Mouse (Mus musculus): Measurements from ENCODE around the gene Zbtb38.

The Zbtb38 gene

DNA sequence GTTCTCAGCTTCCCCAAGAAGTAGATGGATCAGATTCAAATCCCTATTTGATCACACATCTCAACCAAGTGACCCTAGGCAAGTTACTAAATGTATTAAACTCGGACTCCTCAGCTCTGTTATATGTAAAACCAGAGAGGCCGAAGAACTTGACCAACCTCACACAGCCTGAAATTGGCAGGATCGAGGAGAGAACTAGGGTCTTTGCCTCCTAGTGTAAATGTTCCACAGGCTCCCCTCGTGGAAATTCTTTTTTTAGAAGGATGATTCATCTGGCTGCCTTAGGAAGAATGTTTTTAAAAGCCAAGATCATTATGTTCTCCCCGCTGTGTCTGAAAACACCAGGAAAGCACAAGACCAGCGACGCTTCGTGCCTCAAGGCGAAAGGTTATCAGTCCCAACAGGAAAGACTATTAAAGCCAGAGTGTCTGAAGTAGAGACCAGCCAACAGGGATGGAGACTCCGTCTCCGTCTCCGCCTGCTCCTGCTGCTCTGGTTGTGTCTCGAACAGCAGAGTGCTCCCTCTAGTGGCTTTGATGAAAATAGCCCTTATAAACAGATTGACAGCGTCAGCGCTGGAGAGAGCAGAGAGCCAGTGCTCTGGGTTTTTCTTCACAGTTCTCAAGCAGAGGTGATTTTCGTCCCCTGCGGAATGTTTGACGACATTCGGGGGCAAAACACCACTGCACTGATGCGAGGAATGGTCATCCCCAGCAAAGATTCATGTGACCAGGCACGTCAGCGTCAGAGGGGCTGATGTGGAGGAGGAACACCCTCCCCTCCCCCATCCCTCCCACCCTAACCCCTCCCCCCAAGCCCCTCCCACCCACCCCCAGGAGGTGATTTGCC, 6.3 kb upstream of the Zbtb38 start:
- DNase-seq, result peak; percentile 92

DNA sequence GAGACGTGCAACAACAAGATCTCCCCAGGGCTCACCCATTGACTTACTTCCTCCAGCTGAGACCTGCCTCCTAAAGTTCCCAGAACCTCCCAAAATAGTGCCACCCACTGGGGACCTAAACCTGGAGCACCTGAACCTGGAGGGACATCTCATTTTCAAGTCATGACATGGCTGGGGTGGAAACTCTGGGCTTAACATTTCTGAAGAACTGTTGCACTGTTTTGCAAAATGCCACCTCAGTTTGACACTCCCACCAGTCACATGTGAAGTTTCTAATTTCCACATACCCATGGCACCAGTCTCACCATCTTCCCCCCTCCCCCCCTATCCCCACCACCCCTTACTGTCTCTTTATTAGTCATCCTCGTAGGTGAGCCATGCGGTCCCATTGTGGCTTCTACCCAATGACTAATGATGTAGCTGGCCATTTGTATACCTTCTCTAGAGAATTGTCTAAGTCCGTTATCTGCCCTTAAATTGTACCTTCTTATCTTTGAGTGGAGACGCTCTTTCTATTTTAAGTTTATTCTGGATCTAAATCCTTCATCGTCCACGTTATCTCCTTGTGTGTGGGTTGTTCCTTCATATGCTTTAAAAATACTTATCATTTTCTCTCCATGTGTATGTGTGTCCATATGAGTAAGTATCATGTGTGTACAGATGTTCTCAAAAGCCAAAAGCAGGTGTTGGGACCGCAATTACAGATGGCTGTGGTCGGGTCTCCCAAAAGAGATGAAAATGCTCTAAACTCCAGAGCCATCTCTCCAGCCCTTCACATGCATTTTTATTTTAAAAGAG, 4.2 kb upstream of the Zbtb38 start:
- DNase-seq, result no peak

DNA sequence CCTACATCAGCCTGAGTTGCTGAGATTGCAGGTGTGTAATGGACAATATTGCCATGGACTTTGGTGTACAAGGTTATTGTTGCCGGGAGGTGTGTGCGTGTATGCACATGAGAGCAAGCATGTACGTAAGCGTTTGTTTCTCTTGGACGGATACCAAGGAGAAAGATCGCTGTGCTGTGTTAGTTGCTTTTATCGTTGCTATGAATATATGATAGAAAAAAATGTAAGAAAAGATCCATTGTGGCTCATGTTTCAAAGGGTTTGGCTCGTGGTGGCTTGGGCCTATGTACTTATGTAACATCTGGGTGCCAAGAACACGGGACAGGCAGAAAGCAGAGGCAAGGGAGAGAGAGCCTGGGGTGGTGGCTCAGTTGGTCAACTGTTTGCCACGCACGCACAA, 3.1 kb upstream of the Zbtb38 start:
- no peak for DNase-seq

DNA sequence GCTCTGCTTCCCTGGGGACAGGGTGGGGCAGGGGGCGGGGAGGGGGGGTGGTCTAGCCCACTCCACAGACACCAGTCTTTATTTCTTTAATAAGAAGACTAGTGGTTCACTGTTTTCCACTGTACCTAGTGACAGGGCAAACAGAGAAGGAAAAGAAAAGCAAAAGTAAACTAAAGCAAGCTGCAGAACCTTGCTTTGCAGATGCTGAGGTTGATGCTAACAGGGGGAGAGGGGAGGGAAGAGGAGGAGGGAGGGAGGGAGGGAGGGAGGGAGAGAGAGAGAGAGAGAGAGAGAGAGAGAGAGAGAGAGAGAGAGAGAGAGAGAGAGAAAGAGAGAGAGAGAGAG, 2.0 kb upstream of the Zbtb38 start:
- DNase-seq, result no peak

DNA sequence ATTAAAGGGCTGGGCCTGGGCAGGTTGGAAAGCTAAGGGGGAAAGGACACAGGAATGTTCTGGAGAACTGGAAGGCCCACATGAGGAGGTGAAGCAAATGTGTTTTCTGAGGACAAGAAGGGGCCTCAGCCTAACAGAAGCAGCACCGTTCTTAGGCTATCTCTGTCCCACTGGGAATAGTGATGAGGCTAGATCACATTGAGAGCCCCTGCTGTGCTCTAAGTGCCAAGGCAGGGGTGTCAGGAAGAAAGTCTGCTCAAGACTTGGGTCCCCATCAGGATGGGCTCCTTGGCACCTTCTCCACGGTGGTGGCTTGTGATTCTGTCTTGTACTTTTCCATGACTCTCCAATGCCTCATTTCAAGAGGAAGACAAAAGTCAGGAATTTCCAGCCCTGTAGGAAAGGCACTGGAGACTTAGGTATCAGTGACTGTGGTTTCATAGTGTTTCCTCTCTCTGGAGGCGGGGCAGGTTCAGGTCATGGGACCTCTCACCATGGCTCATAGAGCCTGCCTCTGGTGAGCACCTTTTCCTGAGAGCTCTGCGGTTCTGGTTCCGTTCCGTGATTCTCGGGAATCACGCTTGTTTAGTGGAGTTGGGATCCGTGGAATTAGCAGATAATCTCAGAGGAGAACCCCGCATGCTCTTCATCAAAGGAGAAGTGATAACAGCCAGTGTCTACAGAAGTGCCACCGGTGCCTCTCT, 1.4 kb upstream of the Zbtb38 start:
- no peak for DNase-seq

DNA sequence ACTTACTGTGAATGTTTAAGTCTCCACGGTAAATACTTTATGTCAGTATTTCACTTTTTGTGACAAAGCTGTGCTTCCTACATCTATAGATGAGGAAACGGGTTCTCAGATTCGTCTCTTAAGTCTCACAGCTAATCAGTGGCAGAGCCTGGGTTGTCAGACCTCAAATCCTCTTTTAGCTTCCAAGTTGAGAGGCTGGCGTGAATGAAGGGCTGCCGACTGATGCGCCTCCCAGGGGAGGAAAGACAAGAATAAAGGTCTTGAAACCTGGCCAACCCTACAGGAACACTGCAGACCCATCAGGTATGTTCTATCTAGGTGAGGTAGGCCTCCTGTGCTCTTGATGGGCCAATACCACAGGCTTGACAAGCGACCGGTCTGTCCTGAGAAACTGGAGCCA, 761 bp upstream of the Zbtb38 start:
- DNase-seq, result no peak

DNA sequence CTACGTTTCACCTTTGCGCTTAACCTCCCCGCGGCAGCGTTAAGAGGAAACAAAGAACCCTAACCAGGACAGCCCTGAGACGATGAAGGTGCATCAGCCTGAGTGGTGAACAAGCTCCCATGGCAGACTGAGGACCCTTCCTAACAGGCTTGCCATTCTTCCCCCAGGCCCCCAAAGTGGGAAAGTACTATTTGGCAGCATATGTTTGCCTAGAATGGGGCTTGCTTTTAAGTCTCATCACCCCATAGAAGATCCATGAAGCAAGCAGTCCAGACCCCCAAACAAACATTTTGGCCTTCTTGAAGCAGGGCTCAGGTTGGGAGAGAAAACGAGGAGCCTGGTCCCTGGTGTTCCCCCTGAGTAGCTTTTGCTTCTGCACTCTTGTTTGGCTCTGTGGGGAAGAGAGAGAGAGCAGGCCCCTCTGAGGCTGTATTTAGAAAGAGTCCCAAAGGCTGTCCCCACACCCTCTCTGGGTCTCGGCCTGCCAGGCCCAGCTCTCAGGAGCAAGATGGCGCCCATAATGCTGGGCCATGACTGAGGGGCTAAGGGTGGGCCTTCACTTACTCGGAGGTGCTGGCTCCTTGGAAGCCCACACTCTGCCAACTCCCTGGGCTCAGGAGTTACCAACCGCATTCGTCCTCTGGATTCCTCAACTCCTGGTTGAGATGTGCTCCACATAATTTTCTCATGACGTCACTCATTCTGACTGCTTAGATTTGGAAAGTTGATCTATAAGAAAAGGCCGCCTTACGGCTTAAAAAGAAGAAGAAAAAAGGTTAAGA, 619 bp downstream of the Zbtb38 start:
- no peak for DNase-seq

DNA sequence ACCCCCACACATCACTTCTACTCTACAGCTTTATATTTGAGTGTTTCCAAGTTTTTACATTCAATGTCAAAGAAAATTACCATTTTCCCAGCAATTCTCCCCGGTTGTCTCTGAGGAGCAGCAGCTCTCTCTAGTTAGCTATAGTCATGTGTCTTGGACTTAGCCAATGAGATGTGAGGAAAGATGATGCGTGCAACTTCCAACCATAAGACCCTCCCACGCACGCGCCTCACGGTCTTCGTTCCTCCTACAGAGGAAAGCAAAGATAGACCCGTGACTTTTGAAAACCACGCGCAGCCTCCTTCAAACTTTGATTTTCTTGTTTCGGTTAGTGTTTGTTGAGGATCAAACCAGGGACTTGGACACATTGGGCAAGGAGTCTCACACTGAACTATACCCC, 2.0 kb downstream of the Zbtb38 start:
- DNase-seq, result no peak

DNA sequence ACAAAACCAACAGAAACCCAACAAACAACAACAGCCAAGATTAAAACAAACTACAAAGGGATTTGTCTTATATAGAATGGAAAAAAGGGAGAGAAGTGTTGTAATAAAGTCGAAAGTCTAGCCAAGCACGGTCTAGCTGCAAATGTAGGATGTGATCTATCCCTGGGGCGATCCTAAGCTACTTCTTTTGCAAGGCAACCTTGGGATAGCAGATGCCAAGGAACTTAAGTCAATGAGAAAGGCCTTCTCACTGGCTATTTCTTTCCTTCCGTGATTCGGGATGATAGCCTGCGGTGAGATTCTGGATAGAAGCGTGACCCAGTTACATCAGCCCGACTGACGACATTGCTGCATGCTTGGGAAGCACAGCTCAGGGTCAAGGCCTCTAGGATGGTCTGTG, 6.1 kb downstream of the Zbtb38 start:
- no peak for DNase-seq

DNA sequence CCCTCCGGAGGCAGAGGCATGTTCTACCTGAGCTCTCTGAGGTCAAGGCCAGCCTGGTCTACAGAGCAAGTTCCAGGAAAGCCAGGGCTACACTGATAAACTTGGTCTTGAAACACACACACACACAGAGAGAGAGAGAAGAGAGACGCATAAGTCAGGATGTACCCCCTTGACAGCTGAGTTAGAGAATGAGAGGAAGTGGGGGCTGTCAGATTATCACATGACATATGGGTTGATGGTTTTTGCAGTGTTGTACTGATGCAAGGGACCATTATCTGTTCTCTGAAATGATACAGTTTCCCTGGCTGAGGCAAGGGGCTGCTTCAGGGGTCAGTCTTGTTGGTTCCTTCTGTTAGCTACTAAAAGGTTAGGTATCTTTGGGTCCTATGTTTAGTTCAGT, 7.7 kb downstream of the Zbtb38 start:
- DNase-seq, result no peak

DNA sequence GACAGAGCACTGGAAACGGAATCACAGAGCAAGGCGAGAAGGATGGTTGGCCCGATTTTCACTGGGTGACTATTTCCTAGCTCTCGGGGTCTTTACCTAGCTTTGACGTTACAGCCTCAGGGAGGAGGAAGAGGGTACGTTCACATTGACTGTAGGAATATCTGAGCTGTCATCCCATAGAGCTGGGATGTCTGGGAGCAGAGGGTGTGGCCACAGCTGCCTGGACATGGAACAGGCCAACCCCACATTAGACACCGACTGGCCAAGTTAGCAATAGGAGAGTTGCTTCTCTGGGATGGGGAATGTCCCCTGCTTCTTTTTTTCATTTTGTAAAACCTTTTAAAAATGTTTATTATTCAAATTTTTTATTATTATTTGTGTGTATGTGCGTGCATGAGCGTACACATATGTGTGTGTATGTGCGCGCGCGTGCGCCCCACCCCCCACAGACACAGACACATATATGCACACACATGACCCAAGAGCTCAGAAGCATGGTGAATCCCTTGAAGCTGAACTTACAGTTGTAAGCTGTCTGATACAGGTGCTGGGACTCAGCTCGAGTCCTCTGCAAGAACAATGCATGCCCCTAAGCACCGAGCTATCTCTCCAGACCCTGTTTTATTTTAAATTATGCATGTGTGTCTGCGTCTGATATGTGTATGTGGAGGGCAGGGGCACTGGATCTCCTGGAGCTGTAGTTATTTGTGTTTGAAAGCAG, 11.1 kb downstream of the Zbtb38 start:
- no peak for DNase-seq

DNA sequence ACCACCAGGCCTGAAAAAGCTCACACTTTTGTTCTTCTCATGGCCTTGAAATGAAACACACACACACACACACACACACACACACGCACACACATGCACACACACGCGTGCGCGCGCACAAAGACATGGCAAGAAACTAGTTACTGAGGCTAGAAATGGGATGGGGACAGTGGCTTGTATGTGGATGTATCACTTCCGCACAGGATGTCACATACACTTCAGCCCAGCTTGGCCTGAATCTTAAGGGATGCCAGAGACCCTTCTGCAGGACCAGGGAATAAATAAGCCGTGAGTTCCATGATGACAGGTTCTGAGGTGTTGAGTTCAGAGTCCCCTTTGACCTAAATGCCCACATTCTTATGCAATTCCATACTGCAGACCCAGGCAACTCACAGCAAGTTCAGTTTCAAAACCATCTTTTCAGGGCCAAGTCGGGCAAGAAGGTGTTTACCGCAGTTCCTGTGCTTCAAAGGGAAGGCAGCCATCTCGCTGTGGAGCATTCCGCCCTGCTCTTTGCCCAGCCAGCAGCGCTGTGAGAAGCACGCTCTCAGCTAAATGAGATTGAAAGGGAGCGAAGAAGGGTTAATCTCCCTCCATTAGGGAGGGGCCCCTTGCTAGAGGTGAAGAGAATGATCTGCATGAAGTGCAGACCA, 11.8 kb downstream of the Zbtb38 start:
- no peak for DNase-seq

DNA sequence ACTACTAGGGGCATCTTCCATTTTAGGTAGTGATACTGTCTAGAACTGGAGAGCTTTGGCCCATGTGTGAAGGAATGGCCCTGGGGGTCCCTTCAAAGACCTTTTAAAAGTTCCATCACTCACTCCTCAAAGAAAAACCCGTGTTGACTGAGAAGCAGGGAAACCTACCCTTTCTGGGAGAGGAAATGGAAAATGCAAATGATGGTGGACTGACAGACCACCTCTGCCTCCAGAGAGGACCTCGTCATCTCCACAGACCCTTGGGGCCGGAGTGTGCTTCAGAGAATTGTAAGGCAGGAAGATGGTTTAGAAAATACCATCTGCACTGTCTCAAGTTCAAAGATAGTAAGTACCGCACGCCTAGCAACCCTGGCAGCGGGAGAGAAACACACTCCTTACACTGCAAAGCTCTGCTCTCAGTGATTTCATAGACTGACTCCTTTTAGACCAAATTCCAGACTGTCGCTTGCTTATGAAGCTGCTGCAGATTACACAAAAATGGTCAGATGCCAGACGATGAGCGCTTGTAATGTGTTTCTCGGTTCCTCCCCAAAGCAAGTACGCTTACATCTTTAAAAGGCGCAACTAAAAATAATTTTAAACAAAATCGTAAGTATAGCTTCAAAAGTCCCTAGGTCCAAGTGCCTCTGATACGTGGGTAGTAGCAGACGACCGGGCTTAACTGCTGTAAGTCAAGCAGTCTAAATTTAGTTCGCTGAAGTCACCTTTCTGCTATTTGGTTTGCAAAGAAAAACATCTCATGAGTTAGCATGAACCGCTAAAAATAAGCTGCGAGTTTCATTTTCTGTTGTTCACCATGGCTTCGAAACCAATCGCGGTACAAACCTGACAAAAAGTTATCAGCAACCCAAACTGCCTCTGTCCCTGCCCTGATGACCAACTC, 12.6 kb downstream of the Zbtb38 start:
- no peak for DNase-seq

DNA sequence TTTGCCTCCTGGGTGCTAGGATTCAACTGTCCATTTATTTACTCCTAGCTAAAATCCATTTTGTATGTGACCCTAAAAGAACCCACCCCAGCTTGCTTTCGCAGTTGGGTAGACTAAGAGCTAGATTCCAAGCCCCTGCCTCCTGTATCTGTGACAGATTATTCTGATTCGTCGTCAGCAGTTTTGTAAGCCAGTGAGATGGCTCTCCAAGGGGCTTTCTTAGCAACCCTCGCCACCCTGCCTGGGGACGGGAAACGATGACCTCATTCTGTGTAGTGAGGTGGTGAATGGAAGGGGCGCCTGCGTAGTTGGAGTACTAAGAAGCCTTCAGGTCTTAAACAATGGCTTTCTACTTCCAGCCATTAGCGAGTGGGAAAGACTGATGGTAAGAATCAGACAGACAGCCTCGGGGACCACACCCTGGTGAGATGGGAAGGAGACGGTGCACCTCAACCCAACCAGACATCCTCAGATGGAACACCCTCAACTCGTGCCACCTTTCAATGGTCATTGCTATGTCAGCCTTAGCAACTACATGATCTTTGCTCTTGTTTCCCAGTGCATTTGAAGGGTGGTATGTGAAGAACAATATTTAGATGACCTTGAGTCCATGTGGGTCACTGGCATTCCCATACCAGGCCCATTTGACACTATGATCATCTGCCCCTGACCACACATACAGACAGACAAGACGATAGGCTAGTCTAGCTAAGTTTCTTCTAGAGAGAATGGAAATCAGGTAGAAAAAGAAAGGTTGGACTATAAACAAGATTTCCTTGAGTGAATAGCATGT, 13.9 kb downstream of the Zbtb38 start:
- DNase-seq, result no peak

DNA sequence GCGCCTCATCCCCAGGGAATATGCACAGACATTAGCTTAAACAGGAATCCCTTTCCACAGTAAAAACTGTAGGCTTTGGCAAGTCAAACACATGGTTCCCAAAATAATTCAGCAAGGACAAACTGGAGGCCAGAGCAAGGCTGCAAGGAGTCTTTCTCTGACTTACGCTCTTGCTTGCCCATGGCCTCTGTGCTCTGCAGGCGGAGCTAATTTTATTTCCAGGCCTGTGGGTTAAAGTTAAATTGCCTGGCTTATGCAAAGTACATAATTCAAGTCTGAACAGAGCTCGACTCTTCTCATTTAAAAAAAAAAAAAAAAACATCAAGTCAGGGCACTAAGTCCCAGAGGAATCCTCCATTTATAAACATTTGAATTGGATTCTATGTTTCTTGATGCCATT, 16.7 kb downstream of the Zbtb38 start:
- no peak for DNase-seq

DNA sequence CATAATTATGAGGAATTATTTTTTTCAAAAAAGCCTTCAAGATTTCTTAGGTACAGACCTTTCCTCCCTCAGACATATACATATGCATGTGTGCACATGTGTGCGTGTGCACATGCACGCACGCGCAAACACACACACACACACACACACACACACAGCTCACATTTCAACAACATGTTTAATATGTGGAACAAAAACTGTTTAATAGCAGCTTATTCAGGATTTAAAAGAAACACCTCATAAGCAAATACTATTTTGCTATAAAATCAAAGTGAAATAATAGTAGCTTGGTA, 19.3 kb downstream of the Zbtb38 start:
- DNase-seq, result no peak

DNA sequence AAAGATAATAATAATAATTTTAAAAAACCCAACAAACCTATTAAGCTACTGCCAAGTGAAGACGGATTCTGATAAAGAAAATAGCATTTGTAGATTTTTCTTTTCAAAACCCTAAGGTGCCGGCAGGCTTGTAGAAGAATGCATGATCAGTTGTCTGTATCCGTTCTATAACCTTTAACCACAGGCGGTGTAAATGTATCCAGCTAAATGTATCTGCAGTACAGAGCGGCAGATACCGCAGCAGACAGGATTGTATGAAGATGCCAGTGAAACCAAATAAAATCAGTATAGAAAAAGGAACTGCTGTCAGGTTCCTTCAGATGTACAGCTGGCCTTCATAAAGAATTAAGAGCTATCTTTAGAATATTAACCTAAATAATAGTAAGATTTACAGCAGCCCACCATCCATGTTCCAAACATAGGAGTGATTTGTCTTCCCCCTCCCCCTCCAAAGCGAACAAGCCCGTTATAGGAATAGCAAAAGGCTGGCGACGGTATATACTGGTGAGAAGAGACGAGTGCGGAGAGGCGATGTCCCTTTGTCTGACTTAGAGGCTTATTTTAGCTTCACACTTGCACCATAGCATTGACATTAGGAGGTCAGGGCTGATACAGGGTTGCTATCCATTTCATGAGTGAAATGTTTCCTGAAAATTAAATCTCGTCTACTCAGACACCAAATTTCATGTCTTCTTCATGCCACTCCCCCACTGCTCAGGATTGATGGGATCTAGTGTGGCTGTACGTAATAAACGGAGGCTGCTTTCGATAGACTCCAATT, 19.8 kb downstream of the Zbtb38 start:
- DNase-seq, result no peak

DNA sequence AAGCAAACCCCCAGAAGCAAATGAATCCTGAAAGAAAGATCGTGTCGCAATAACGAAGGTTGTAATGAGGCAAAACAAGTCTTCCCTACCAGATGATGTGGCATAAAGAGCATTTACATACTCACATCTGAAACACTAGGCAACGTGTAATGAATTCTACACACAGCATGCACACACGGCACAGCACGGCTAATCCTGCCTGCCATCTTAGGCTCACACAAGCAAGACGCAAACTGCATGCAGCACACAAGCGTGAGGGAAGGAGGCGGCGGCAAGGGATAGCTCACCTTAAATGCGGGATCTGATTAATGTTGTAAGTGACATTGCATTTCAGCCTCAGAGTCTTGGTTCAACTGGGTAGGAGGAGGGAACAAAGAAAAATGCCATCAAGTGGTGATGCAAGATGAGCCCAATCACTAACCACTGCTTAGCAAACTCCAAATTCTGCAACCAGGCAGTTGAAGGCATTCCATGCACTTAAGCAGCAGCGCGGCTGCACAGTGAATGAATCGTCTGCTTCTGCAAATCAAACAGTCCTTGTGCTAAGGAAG, 20.6 kb downstream of the Zbtb38 start:
- peak; percentile 54 for DNase-seq

Data from embryo, embryonic 11 days (tissue).